Mouse (Mus musculus) CH12.LX (cell line): ENCODE data around the gene Glb1. TPM values are rescaled to one million over a fixed set of nuclear protein-coding genes. Genes with fewer than 3 reads are reported as not detected.

Experiments used
- DNase-seq: peaks from one replicate; pipeline ENCODE4 v3.0.0-alpha.2; 2013; ENCODE audit errors: extremely low read depth
- H3K27ac ChIP-seq: 2 replicates; pipeline ENCODE4 v1.5.1; 2012; ENCODE audit warnings: low read depth, mild to moderate bottlenecking, control low read depth, moderate library complexity; ENCODE audit not compliant: insufficient read depth
- H3K27me3 ChIP-seq: replicated peaks from 2 replicates; pipeline ENCODE3; 2012; ENCODE audit warnings: inconsistent platforms
- H3K36me3 ChIP-seq, 2 experiments: replicated peaks in 1 of 2; 2 replicates each; pipeline versions ENCODE3 to v1.6.1; 2012; ENCODE audit warnings: inconsistent platforms in 1 of 2, low read length in 1 of 2, mild to moderate bottlenecking in 1 of 2, mixed read lengths in 1 of 2, moderate library complexity in 1 of 2; ENCODE audit not compliant: control insufficient read depth in 1 of 2, insufficient read depth in 1 of 2
- H3K4me1 ChIP-seq, 2 experiments: 2 replicates each; pipeline ENCODE4 v1.6.1; 2012; ENCODE audit warnings: inconsistent platforms in 1 of 2, moderate library complexity in 1 of 2; ENCODE audit not compliant: insufficient read depth in 2 of 2, control insufficient read depth in 1 of 2
- H3K4me2 ChIP-seq: 2 replicates; pipeline ENCODE4 v1.6.1; 2012; ENCODE audit warnings: low read depth, mild to moderate bottlenecking, control low read depth; ENCODE audit not compliant: poor library complexity, insufficient read depth, severe bottlenecking
- H3K4me3 ChIP-seq, 3 experiments: fragments of 150-350 bp in 1 of 3; sonication (generic) in 1 of 3; replicated peaks in 1 of 3; 2 replicates each; pipeline versions ENCODE3 to v1.5.1; 2011 to 2012; ENCODE audit warnings: low read depth in 2 of 3, low read length in 2 of 3, mild to moderate bottlenecking in 2 of 3, moderate library complexity in 2 of 3, control low read depth in 1 of 3, improper control_type of control experiment in 1 of 3, inconsistent platforms in 1 of 3, mixed read lengths in 1 of 3; ENCODE audit not compliant: poor library complexity in 1 of 3
- H3K79me2 ChIP-seq: replicated peaks from 2 replicates; pipeline ENCODE4 v1.6.1; 2012; ENCODE audit warnings: mild to moderate bottlenecking, moderate library complexity; ENCODE audit not compliant: control insufficient read depth, poor library complexity, insufficient read depth, severe bottlenecking; ENCODE audit errors: extremely low read depth
- H3K9ac ChIP-seq: 2 replicates; pipeline ENCODE4 v1.6.1; 2012; ENCODE audit warnings: low read depth, mild to moderate bottlenecking, control low read depth, moderate library complexity; ENCODE audit not compliant: insufficient read depth
- H3K9me3 ChIP-seq: replicated peaks from 2 replicates; pipeline ENCODE3; 2012; ENCODE audit warnings: low read length, inconsistent platforms, mixed read lengths
- BHLHE40 ChIP-seq: IDR thresholded peaks from 2 replicates; pipeline ENCODE4 v1.6.1; 2011; ENCODE audit warnings: mild to moderate bottlenecking, low read depth, low read length, improper control_type of control experiment
- CHD2 ChIP-seq: IDR thresholded peaks from 2 replicates; pipeline ENCODE4 v1.6.1; 2011; ENCODE audit warnings: low read length, improper control_type of control experiment
- CTCF ChIP-seq, 2 experiments: IDR thresholded peaks in 1 of 2; conservative IDR thresholded peaks in 1 of 2; 2 replicates each; pipeline ENCODE4 v1.5.1; 2011 to 2012; ENCODE audit warnings: low read depth in 2 of 2, low read length in 2 of 2, improper control_type of control experiment in 1 of 2, inconsistent platforms in 1 of 2, mild to moderate bottlenecking in 1 of 2, moderate library complexity in 1 of 2
- EP300 ChIP-seq: IDR thresholded peaks from 2 replicates; pipeline ENCODE4 v1.6.1; 2011; ENCODE audit warnings: low read length, improper control_type of control experiment
- GABPA ChIP-seq: IDR thresholded peaks from 2 replicates; pipeline ENCODE4 v1.6.1; 2012; ENCODE audit warnings: low read depth, low read length, improper control_type of control experiment, inconsistent platforms; ENCODE audit not compliant: insufficient replicate concordance
- HCFC1 ChIP-seq: IDR thresholded peaks from 2 replicates; pipeline ENCODE4 v1.6.1; 2012; ENCODE audit warnings: low read depth, mild to moderate bottlenecking, inconsistent platforms, low read length, improper control_type of control experiment
- IRF4 ChIP-seq: IDR thresholded peaks from 2 replicates; pipeline ENCODE4 v1.6.1; 2014; ENCODE audit warnings: low read depth, mild to moderate bottlenecking, inconsistent platforms, low read length, improper control_type of control experiment
- JUN ChIP-seq: IDR thresholded peaks from 2 replicates; pipeline ENCODE4 v1.6.1; 2011; ENCODE audit warnings: low read depth, mild to moderate bottlenecking, low read length, improper control_type of control experiment, moderate library complexity; ENCODE audit not compliant: insufficient read depth
- JUND ChIP-seq: conservative IDR thresholded peaks from 2 replicates; pipeline ENCODE4 v1.6.1; 2011; ENCODE audit warnings: low read depth, low read length, improper control_type of control experiment
- MAX ChIP-seq: IDR thresholded peaks from 2 replicates; pipeline ENCODE4 v1.6.1; 2011; ENCODE audit warnings: low read length, improper control_type of control experiment
- MAZ ChIP-seq: IDR thresholded peaks from 2 replicates; pipeline ENCODE4 v1.6.1; 2012; ENCODE audit warnings: low read depth, mild to moderate bottlenecking, inconsistent platforms, low read length, improper control_type of control experiment, moderate library complexity
- MEF2A ChIP-seq: IDR thresholded peaks from 2 replicates; pipeline ENCODE4 v1.6.1; 2014; ENCODE audit warnings: low read depth, mild to moderate bottlenecking, inconsistent platforms, low read length, improper control_type of control experiment, borderline replicate concordance
- MYC ChIP-seq: IDR thresholded peaks from 2 replicates; pipeline ENCODE4 v1.6.1; 2011; ENCODE audit warnings: low read depth, mild to moderate bottlenecking, improper control_type of control experiment, low read length
- NELFE ChIP-seq: IDR thresholded peaks from 2 replicates; pipeline ENCODE4 v1.6.1; 2011; ENCODE audit warnings: low read depth, low read length, improper control_type of control experiment
- NRF1 ChIP-seq: IDR thresholded peaks from 2 replicates; pipeline ENCODE4 v1.6.1; 2014; ENCODE audit warnings: low read depth, mild to moderate bottlenecking, inconsistent platforms, low read length, improper control_type of control experiment, moderate library complexity
- PAX5 ChIP-seq: IDR thresholded peaks from 2 replicates; pipeline ENCODE4 v1.6.1; 2012; ENCODE audit warnings: low read length, inconsistent platforms, mixed read lengths
- RAD21 ChIP-seq: IDR thresholded peaks from 2 replicates; pipeline ENCODE4 v1.6.1; 2011; ENCODE audit warnings: low read depth, mild to moderate bottlenecking, low read length, improper control_type of control experiment, moderate library complexity
- SIN3A ChIP-seq: IDR thresholded peaks from 2 replicates; pipeline ENCODE4 v1.6.1; 2012; ENCODE audit warnings: low read length, improper control_type of control experiment, inconsistent platforms
- SMC3 ChIP-seq: IDR thresholded peaks from 2 replicates; pipeline ENCODE4 v1.6.1; 2011; ENCODE audit warnings: low read depth, low read length, improper control_type of control experiment
- TBP ChIP-seq: conservative IDR thresholded peaks from 2 replicates; pipeline ENCODE4 v1.6.1; 2011; ENCODE audit warnings: low read depth, low read length, improper control_type of control experiment
- TCF12 ChIP-seq: IDR thresholded peaks from 2 replicates; pipeline ENCODE4 v1.6.1; 2014; ENCODE audit warnings: low read depth, mild to moderate bottlenecking, inconsistent platforms, low read length, improper control_type of control experiment
- UBTF ChIP-seq: IDR thresholded peaks from 2 replicates; pipeline ENCODE4 v1.6.1; 2012; ENCODE audit warnings: low read depth, mild to moderate bottlenecking, inconsistent platforms, low read length, improper control_type of control experiment, moderate library complexity
- USF1 ChIP-seq: IDR thresholded peaks from 2 replicates; pipeline ENCODE4 v1.6.1; 2014; ENCODE audit warnings: low read depth, mild to moderate bottlenecking, inconsistent platforms, low read length, improper control_type of control experiment
- USF2 ChIP-seq: conservative IDR thresholded peaks from 2 replicates; pipeline ENCODE4 v1.6.1; 2011; ENCODE audit warnings: low read depth, low read length, improper control_type of control experiment
- ZC3H11A ChIP-seq: IDR thresholded peaks from 2 replicates; pipeline ENCODE4 v1.6.1; 2012; ENCODE audit warnings: low read depth, mild to moderate bottlenecking, inconsistent platforms, low read length, improper control_type of control experiment
- ZKSCAN1 ChIP-seq: IDR thresholded peaks from 2 replicates; pipeline ENCODE4 v1.6.1; 2012; ENCODE audit warnings: low read depth, inconsistent platforms, low read length, improper control_type of control experiment, borderline replicate concordance
- ZMIZ1 ChIP-seq: IDR thresholded peaks from 2 replicates; pipeline ENCODE4 v1.6.1; 2012; ENCODE audit warnings: low read depth, mild to moderate bottlenecking, inconsistent platforms, low read length, improper control_type of control experiment
- ZNF384 ChIP-seq: IDR thresholded peaks from 2 replicates; pipeline ENCODE4 v1.6.1; 2012; ENCODE audit warnings: low read depth, low read length, improper control_type of control experiment, inconsistent platforms
- dilution Hi-C: fragments of 300-500 bp; cut with MboI; formaldehyde crosslinking; loops from 2 replicates; pipeline ENCODE4 v1.14.3; 2020; ENCODE audit warnings: low sequenced_read_pairs; ENCODE audit not compliant: extremely low pct_unique_long_range_greater_than_20kb, extremely low pct_ligation_motif_present
- in situ Hi-C: fragments of 300-500 bp; cut with MboI; formaldehyde crosslinking; loops from 3 replicates; pipeline ENCODE4 v1.14.3; 2019; ENCODE audit warnings: low sequenced_read_pairs, low pct_ligation_motif_present, low pct_unique_long_range_greater_than_20kb, mixed read lengths
- polyA plus RNA-seq: library from polyadenylated mRNA; unstranded; fragments of >175 nt; gene quantifications from 2 replicates; pipeline ENCODE4 v1.2.1, GENCODE M21; 2012; ENCODE audit warnings: low read depth; ENCODE audit not compliant: insufficient read length
- total RNA-seq, 2 experiments: library from RNA; depleted of rRNA; stranded (reverse); fragments of 300-350 nt in 1 of 2; fragments of >200 nt in 1 of 2; gene quantifications; 2 replicates each; pipeline ENCODE4 v1.2.3; 2012 to 2014

Glb1 gene
- total and polyA plus RNA-seq, 3 experiments: 25.7 to 40.7 (median 35.4) TPM

- Histone ChIP-seq H3K4me1 (no peaks in the 10 kb centered on the region), H3K36me3 (peaks cover 23 to 68% of the 10 kb centered on the region in 2 experiments), H3K4me2 (no peak overlapping the region), H3K9ac (no peak overlapping the region), H3K4me3 (no peak overlapping the region), H3K79me2 (no peaks in the 10 kb centered on the region), H3K27me3 (no peaks in the 10 kb centered on the region), H3K27ac (no peak overlapping the region), H3K9me3 (peaks cover 2% of the 10 kb centered on the region)
- in situ Hi-C loops (loop anchor here (5.0 kb wide), 2 partner anchors 75 to 165 kb away; no protein-coding TSS in a partner anchor), dilution Hi-C loops (no loop called here)
- TF ChIP-seq CHD2: no peak
- TF ChIP-seq MAZ: no peak
- TF ChIP-seq GABPA: no peak
- TF ChIP-seq UBTF: no peak
- TF ChIP-seq SMC3: no peak
- no peak for TF ChIP-seq NELFE
- no peak for TF ChIP-seq EP300
- TF ChIP-seq ZKSCAN1: no peak
- TF ChIP-seq NRF1: no peak
- TF ChIP-seq TCF12: no peak
- no peak for TF ChIP-seq PAX5
- no peak for TF ChIP-seq RAD21
- no peak for TF ChIP-seq MEF2A
- no peak for TF ChIP-seq USF2
- no peak for TF ChIP-seq BHLHE40
- no peak for TF ChIP-seq ZNF384
- DNase-seq: no peak
These were observed 16.0 kb downstream of the Glb1 start for GRCm38 (mm10) chr9:114416646-114417517.

DNA sequence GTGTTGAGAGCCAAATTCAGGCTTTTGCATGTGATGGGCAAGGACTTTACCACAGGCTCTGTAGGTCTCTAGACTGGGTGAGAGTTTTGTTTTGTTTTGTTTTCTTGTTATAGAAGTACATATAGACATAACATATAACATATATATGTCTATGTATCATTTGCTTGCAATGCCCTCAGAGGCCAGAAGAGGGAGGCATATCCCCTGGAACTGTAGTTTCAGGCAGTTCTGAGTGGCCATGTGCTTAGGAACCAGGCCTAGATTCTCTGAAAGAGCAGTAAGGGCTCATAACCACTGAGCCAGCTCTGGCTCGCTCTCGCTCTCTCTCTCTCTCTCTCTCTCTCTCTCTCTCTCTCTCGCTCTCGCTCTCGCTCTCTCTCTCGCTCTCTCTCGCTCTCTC lies 17.3 kb downstream of the Glb1 start:
- no peak for TF ChIP-seq PAX5
- no peak for TF ChIP-seq ZMIZ1
- TF ChIP-seq HCFC1: no peak
- TF ChIP-seq USF2: no peak
- TF ChIP-seq ZC3H11A: peak; percentile 68
- peak; percentile 97 for TF ChIP-seq MYC
- no peak for TF ChIP-seq JUND
- peak; percentile 88 for TF ChIP-seq SMC3
- peak; percentile 71 to 83 for TF ChIP-seq CTCF (conservative IDR thresholded peaks at IDR 0.05 in 1 of 2, IDR thresholded peaks at IDR 0.05 in 1 of 2; ENCODE audit: low read depth in 2 of 2, low read length in 2 of 2)
- no peak for TF ChIP-seq MEF2A
- no peak for TF ChIP-seq USF1
- TF ChIP-seq SIN3A: no peak
- peak; percentile 87 for TF ChIP-seq RAD21
- no peak for TF ChIP-seq JUN
- no peak for TF ChIP-seq GABPA
- TF ChIP-seq TBP: no peak
- TF ChIP-seq CHD2: no peak
- no peak for TF ChIP-seq IRF4
- peak; percentile 57 for TF ChIP-seq MAX
- Histone ChIP-seq H3K4me3 (no peak overlapping the region), H3K27ac (no peak overlapping the region), H3K79me2 (no peaks in the 10 kb centered on the region), H3K4me1 (peaks cover 0 to 1% of the 10 kb centered on the region in 2 experiments; a peak in 1 of 4 replicates), H3K9me3 (no peaks in the 10 kb centered on the region), H3K36me3 (peaks cover 27 to 61% of the 10 kb centered on the region in 2 experiments), H3K4me2 (no peak overlapping the region), H3K9ac (no peak overlapping the region), H3K27me3 (no peaks in the 10 kb centered on the region)
- dilution Hi-C loops: no loop called here
- in situ Hi-C loops: loop anchor here (5.0 kb wide), 2 partner anchors 74 to 164 kb away; no protein-coding TSS in a partner anchor
- DNase-seq: peak; percentile 65
